Mouse (Mus musculus): Measurements from ENCODE around the gene Mblac2. TPM values are rescaled to one million over a fixed set of nuclear protein-coding genes. Genes with fewer than 3 reads are reported as not detected.

The Mblac2 gene
- polyA plus RNA-seq, 1 experiment from 2014 or later: 7.3 TPM

- WGBS: 92% methylated on average over 3 of the region's 3 CpGs
- Histone ChIP-seq H3K36me3 (ENCODE audit: control insufficient read depth, insufficient read depth, low read length) (no peaks in the 10 kb centered on the region), H3K4me3 (ENCODE audit: low read depth, low read length) (no peak overlapping the region), H3K4me2 (ENCODE audit: low read length) (no peak overlapping the region), H3K9ac (ENCODE audit: low read length) (no peak overlapping the region), H3K9me3 (ENCODE audit: control insufficient read depth, low read length) (no peaks in the 10 kb centered on the region), H3K27me3 (replicated peaks; ENCODE audit: control insufficient read depth, insufficient read depth, low read length) (no peaks in the 10 kb centered on the region), H3K27ac (ENCODE audit: low read depth) (no peak overlapping the region), H3K4me1 (replicated peaks; ENCODE audit: control insufficient read depth, insufficient read depth, low read length) (no peaks in the 10 kb centered on the region; the same call in 1 of the 2 replicates)
- ATAC-seq (replicated peaks; ENCODE audit: low FRiP score, low TSS enrichment, low read depth) (no peak), DNase-seq (ENCODE audit: low spot score) (no peak)
Observed at GRCm38 (mm10) chr13:81689587-81689986, 21.6 kb upstream of the Mblac2 start.

DNA sequence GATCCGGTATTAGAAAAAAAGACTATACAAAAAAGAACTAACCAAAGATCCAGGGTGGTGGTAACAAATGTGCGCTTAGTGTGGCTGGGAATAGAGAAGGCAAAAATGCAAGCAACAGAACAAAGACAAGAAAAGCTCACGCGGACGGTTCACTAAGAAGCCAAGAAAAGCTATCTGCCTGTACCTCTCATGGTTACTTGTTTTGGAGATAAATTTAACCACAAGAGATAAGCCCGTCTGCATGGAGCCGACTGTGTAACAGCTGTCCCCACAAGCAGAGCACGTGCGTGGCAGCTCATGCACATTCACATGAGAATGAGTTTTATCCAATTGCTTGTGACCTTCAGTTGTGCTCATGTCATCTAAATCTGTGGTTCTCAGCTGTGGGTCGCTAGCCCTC, 20.7 kb upstream of the Mblac2 start:
- no peak for ATAC-seq (replicated peaks; ENCODE audit: low FRiP score, low TSS enrichment, low read depth)
- H3K4me3 ChIP-seq (ENCODE audit: low read depth, low read length): no peak overlapping the region
- WGBS: 72% methylated on average over 10 of the region's 10 CpGs

GRCm38 (mm10) chr13:81691606-81692005, 19.5 kb upstream of the Mblac2 start:
- no peaks in the 10 kb centered on the region for H3K9me3 ChIP-seq (ENCODE audit: control insufficient read depth, low read length)
- H3K4me2 ChIP-seq (ENCODE audit: low read length): no peak overlapping the region
- no peak for DNase-seq (ENCODE audit: low spot score)
- H3K36me3 ChIP-seq (ENCODE audit: control insufficient read depth, insufficient read depth, low read length): no peaks in the 10 kb centered on the region
- no peak overlapping the region for H3K4me3 ChIP-seq (ENCODE audit: low read depth, low read length)
- ATAC-seq (replicated peaks; ENCODE audit: low FRiP score, low TSS enrichment, low read depth): no peak
- H3K27ac ChIP-seq (ENCODE audit: low read depth): no peak overlapping the region
- no peaks in the 10 kb centered on the region for H3K27me3 ChIP-seq (replicated peaks; ENCODE audit: control insufficient read depth, insufficient read depth, low read length)
- H3K4me1 ChIP-seq (replicated peaks; ENCODE audit: control insufficient read depth, insufficient read depth, low read length): no peaks in the 10 kb centered on the region; the same call in 1 of the 2 replicates
- H3K9ac ChIP-seq (ENCODE audit: low read length): no peak overlapping the region
- 70% methylated on average over 9 of the region's 9 CpGs for WGBS

More for the DNA sequence above, 20.7 kb upstream of the Mblac2 start:
- H3K4me2 ChIP-seq (ENCODE audit: low read length): no peak overlapping the region
- no peaks in the 10 kb centered on the region for H3K36me3 ChIP-seq (ENCODE audit: control insufficient read depth, insufficient read depth, low read length)
- DNase-seq (ENCODE audit: low spot score): no peak
- H3K27ac ChIP-seq (ENCODE audit: low read depth): no peak overlapping the region
- H3K9ac ChIP-seq (ENCODE audit: low read length): no peak overlapping the region
- no peaks in the 10 kb centered on the region for H3K9me3 ChIP-seq (ENCODE audit: control insufficient read depth, low read length)
- no peaks in the 10 kb centered on the region; the same call in 1 of the 2 replicates for H3K4me1 ChIP-seq (replicated peaks; ENCODE audit: control insufficient read depth, insufficient read depth, low read length)
- H3K27me3 ChIP-seq (replicated peaks; ENCODE audit: control insufficient read depth, insufficient read depth, low read length): no peaks in the 10 kb centered on the region

GRCm38 (mm10) chr13:81694446-81694845, 16.7 kb upstream of the Mblac2 start:
- Histone ChIP-seq H3K9me3 (ENCODE audit: control insufficient read depth, low read length) (no peaks in the 10 kb centered on the region), H3K4me2 (ENCODE audit: low read length) (no peak overlapping the region), H3K9ac (ENCODE audit: low read length) (no peak overlapping the region), H3K27me3 (replicated peaks; ENCODE audit: control insufficient read depth, insufficient read depth, low read length) (no peaks in the 10 kb centered on the region), H3K4me3 (ENCODE audit: low read depth, low read length) (no peak overlapping the region), H3K27ac (ENCODE audit: low read depth) (no peak overlapping the region), H3K36me3 (ENCODE audit: control insufficient read depth, insufficient read depth, low read length) (0 out of 2 replicates have a peak, but pooled peaks cover 4% of the 10 kb centered on the region), H3K4me1 (replicated peaks; ENCODE audit: control insufficient read depth, insufficient read depth, low read length) (no peaks in the 10 kb centered on the region; the same call in 1 of the 2 replicates)
- no peak for DNase-seq (ENCODE audit: low spot score)
- WGBS: 93% methylated on average over 12 of the region's 12 CpGs
- ATAC-seq (replicated peaks; ENCODE audit: low FRiP score, low TSS enrichment, low read depth): no peak

- DNase-seq (ENCODE audit: low spot score) (no peak), ATAC-seq (replicated peaks; ENCODE audit: low FRiP score, low TSS enrichment, low read depth) (no peak)
- no peak overlapping the region for H3K27ac ChIP-seq (ENCODE audit: low read depth)
- no peak overlapping the region for H3K9ac ChIP-seq (ENCODE audit: low read length)
- H3K4me2 ChIP-seq (ENCODE audit: low read length): no peak overlapping the region
- WGBS: 82% methylated on average over 7 of the region's 7 CpGs
- H3K4me1 ChIP-seq (replicated peaks; ENCODE audit: control insufficient read depth, insufficient read depth, low read length): no peaks in the 10 kb centered on the region
- H3K9me3 ChIP-seq (ENCODE audit: control insufficient read depth, low read length): no peaks in the 10 kb centered on the region
- H3K4me3 ChIP-seq (ENCODE audit: low read depth, low read length): no peak overlapping the region
- 0 out of 2 replicates have a peak, but pooled peaks cover 6% of the 10 kb centered on the region for H3K36me3 ChIP-seq (ENCODE audit: control insufficient read depth, insufficient read depth, low read length)
- H3K27me3 ChIP-seq (replicated peaks; ENCODE audit: control insufficient read depth, insufficient read depth, low read length): no peaks in the 10 kb centered on the region
Observed at GRCm38 (mm10) chr13:81703148-81703547, 8.0 kb upstream of the Mblac2 start.

- no peak overlapping the region for H3K4me2 ChIP-seq (ENCODE audit: low read length)
- ATAC-seq (replicated peaks; ENCODE audit: low FRiP score, low TSS enrichment, low read depth) (no peak), DNase-seq (ENCODE audit: low spot score) (no peak)
- 0 out of 2 replicates have a peak, but pooled peaks cover 3% of the 10 kb centered on the region for H3K36me3 ChIP-seq (ENCODE audit: control insufficient read depth, insufficient read depth, low read length)
- no peaks in the 10 kb centered on the region for H3K9me3 ChIP-seq (ENCODE audit: control insufficient read depth, low read length)
- 72% methylated on average over 9 of the region's 9 CpGs for WGBS
- H3K4me3 ChIP-seq (ENCODE audit: low read depth, low read length): no peak overlapping the region
- no peak overlapping the region for H3K27ac ChIP-seq (ENCODE audit: low read depth)
- H3K27me3 ChIP-seq (replicated peaks; ENCODE audit: control insufficient read depth, insufficient read depth, low read length): no peaks in the 10 kb centered on the region
- no peak overlapping the region for H3K9ac ChIP-seq (ENCODE audit: low read length)
- H3K4me1 ChIP-seq (replicated peaks; ENCODE audit: control insufficient read depth, insufficient read depth, low read length): no peaks in the 10 kb centered on the region
Observed at GRCm38 (mm10) chr13:81703621-81704020, 7.5 kb upstream of the Mblac2 start.

DNA sequence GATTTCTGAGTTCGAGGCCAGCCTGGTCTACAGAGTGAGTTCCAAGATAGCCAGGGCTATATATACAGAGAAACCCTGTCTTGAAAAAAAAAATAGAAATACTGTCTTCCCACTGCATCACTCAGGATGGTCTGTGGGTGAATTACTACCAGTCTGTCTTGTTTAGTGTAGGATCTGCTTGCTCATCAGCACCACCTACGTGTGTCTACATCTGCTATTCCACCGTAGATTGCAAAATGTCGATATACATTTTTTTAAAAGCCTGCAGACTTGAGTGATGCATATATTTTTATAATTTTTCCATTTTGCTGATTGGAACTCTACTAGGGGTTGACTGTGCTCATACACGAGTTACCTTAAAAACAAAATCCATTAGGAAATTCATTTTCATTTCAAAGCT, 4.8 kb upstream of the Mblac2 start:
- Histone ChIP-seq H3K36me3 (ENCODE audit: control insufficient read depth, insufficient read depth, low read length) (no peaks in the 10 kb centered on the region), H3K27ac (ENCODE audit: low read depth) (no peak overlapping the region), H3K4me2 (ENCODE audit: low read length) (no peak overlapping the region), H3K27me3 (replicated peaks; ENCODE audit: control insufficient read depth, insufficient read depth, low read length) (no peaks in the 10 kb centered on the region), H3K4me3 (ENCODE audit: low read depth, low read length) (no peak overlapping the region), H3K4me1 (replicated peaks; ENCODE audit: control insufficient read depth, insufficient read depth, low read length) (peaks cover 4% of the 10 kb centered on the region; the same call in 1 of the 2 replicates), H3K9ac (ENCODE audit: low read length) (no peak overlapping the region), H3K9me3 (ENCODE audit: control insufficient read depth, low read length) (no peaks in the 10 kb centered on the region)
- ATAC-seq (replicated peaks; ENCODE audit: low FRiP score, low TSS enrichment, low read depth) (no peak), DNase-seq (ENCODE audit: low spot score) (no peak)
- WGBS: 95% methylated on average over 5 of the region's 5 CpGs

DNA sequence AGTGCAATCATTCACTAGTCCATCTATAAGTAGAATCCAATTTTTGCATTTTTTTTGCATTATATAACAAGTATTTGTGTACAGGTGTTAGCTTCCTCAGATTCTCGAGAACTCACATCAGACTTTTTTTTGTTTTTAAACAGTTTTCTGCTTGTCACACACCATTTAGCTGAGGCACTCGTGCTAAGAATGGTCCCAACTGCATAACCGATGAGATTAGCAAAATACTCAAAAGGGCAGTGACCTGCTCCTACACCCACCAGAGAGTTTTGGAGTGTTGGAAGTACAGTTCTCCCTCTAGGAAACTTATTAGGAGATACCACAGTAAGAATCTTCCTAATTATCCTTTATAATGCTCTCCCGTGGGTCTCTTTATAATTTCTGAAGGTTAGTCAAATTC, 1.3 kb upstream of the Mblac2 start:
- Histone ChIP-seq H3K4me3 (ENCODE audit: low read depth, low read length) (peak overlapping the region; percentile 61), H3K27me3 (replicated peaks; ENCODE audit: control insufficient read depth, insufficient read depth, low read length) (no peaks in the 10 kb centered on the region), H3K4me1 (replicated peaks; ENCODE audit: control insufficient read depth, insufficient read depth, low read length) (peaks cover 9% of the 10 kb centered on the region; the same call in 1 of the 2 replicates), H3K9ac (ENCODE audit: low read length) (peak overlapping the region; percentile 61; the same call in 1 of the 2 replicates), H3K27ac (ENCODE audit: low read depth) (no peak overlapping the region), H3K36me3 (ENCODE audit: control insufficient read depth, insufficient read depth, low read length) (no peaks in the 10 kb centered on the region), H3K4me2 (ENCODE audit: low read length) (peak overlapping the region; percentile 64), H3K9me3 (ENCODE audit: control insufficient read depth, low read length) (no peaks in the 10 kb centered on the region)
- DNase-seq (ENCODE audit: low spot score) (no peak), ATAC-seq (replicated peaks; ENCODE audit: low FRiP score, low TSS enrichment, low read depth) (no peak)
- 41% methylated on average over 4 of the region's 4 CpGs for WGBS

GRCm38 (mm10) chr13:81710266-81710665, 875 bp upstream of the Mblac2 start:
- H3K27ac ChIP-seq (ENCODE audit: low read depth): no peak overlapping the region
- H3K4me2 ChIP-seq (ENCODE audit: low read length): peak overlapping the region; percentile 64
- no peaks in the 10 kb centered on the region for H3K36me3 ChIP-seq (ENCODE audit: control insufficient read depth, insufficient read depth, low read length)
- ATAC-seq (replicated peaks; ENCODE audit: low FRiP score, low TSS enrichment, low read depth): no peak
- peaks cover 9% of the 10 kb centered on the region; the same call in 1 of the 2 replicates for H3K4me1 ChIP-seq (replicated peaks; ENCODE audit: control insufficient read depth, insufficient read depth, low read length)
- no peaks in the 10 kb centered on the region for H3K27me3 ChIP-seq (replicated peaks; ENCODE audit: control insufficient read depth, insufficient read depth, low read length)
- DNase-seq (ENCODE audit: low spot score): no peak
- no peaks in the 10 kb centered on the region for H3K9me3 ChIP-seq (ENCODE audit: control insufficient read depth, low read length)
- WGBS: 0% methylated on average over 7 of the region's 7 CpGs
- peak overlapping the region; percentile 61 for H3K9ac ChIP-seq (ENCODE audit: low read length)
- peak overlapping the region; percentile 61 for H3K4me3 ChIP-seq (ENCODE audit: low read depth, low read length)

Measured in intestine, embryonic 14.5 days (tissue).